Mouse (Mus musculus): Measurements from ENCODE around the gene Ly6g6f. TPM values are rescaled to one million over a fixed set of nuclear protein-coding genes. Genes with fewer than 3 reads are reported as not detected.
A peak's percentile ranks its signal among the peaks of the same experiment; 100 is the strongest.

Ly6g6f gene
- total and polyA plus RNA-seq, 3 experiments, result 0.88 to 3.0 TPM; not detected in 1

GRCm38 (mm10) chr17:35048149-35048931, 37.1 kb downstream of the Ly6g6f start:
- peak; percentile 90 for DNase-seq (ENCODE audit: low read depth, low spot score)
- Histone ChIP-seq H3K4me3 (ENCODE audit: control insufficient read depth in 1 of 2, insufficient read depth in 1 of 2, low read depth in 2 of 2, low read length in 2 of 2) (peak overlapping the region; percentile 50 to 52), H3K4me1 (ENCODE audit: control insufficient read depth in 1 of 2, insufficient read depth in 2 of 2, low read length in 2 of 2) (peaks cover 7 to 51% of the 10 kb centered on the region in 2 experiments)
- TF ChIP-seq ZC3H11A (IDR thresholded peaks at IDR 0.05; ENCODE audit: low read depth, low read length), result no peak
- no peak for TF ChIP-seq MAX (IDR thresholded peaks at IDR 0.05; ENCODE audit: low read length)
- TF ChIP-seq TAL1 (IDR thresholded peaks at IDR 0.05; ENCODE audit: low read length), result no peak; the same call in 1 of the 2 replicates
- no peak for TF ChIP-seq E2F4 (IDR thresholded peaks at IDR 0.05; ENCODE audit: borderline replicate concordance, low read depth, low read length)
- peak; percentile 66 to 86; a peak in 3 of 4 replicates for TF ChIP-seq EP300 (IDR thresholded peaks at IDR 0.05; ENCODE audit: low read depth in 1 of 2, low read length in 2 of 2)
- TF ChIP-seq BHLHE40 (IDR thresholded peaks at IDR 0.05; ENCODE audit: borderline replicate concordance, low read depth, low read length), result no peak; the same call in 1 of the 2 replicates
- TF ChIP-seq CTCF (IDR thresholded peaks at IDR 0.05 in 2 of 3, conservative IDR thresholded peaks at IDR 0.05 in 1 of 3; ENCODE audit: control insufficient read depth in 1 of 3, insufficient read depth in 1 of 3, low read depth in 2 of 3, low read length in 3 of 3, poor library complexity in 1 of 3, severe bottlenecking in 1 of 3), result no peak
- TF ChIP-seq UBTF (IDR thresholded peaks at IDR 0.05; ENCODE audit: borderline replicate concordance, insufficient read depth, low read depth, low read length), result no peak
- TF ChIP-seq USF1 (IDR thresholded peaks at IDR 0.05; ENCODE audit: low read depth, low read length), result no peak
- peak; percentile 55; the same call in 1 of the 2 replicates for TF ChIP-seq MYC (IDR thresholded peaks at IDR 0.05; ENCODE audit: low read depth, low read length)
- peak; percentile 39; the same call in 1 of the 2 replicates for TF ChIP-seq ZNF384 (IDR thresholded peaks at IDR 0.05; ENCODE audit: low read depth, low read length)
- TF ChIP-seq SIN3A (IDR thresholded peaks at IDR 0.05; ENCODE audit: low read length), result peak; percentile 70
- 0 out of 2 replicates have a peak, but pooled peaks have one; percentile 37 for TF ChIP-seq MAFK (IDR thresholded peaks at IDR 0.05; ENCODE audit: borderline replicate concordance, low read depth, low read length)
- TF ChIP-seq POLR2AphosphoS2 (IDR thresholded peaks at IDR 0.05; ENCODE audit: low read length), result no peak
- 0 out of 2 replicates have a peak, but pooled peaks have one; percentile 45 for TF ChIP-seq ELF1 (IDR thresholded peaks at IDR 0.05; ENCODE audit: low read depth, low read length)
- TF ChIP-seq TCF12 (IDR thresholded peaks at IDR 0.05; ENCODE audit: low read depth, low read length), result peak; percentile 80
- peak; percentile 74 for TF ChIP-seq NELFE (IDR thresholded peaks at IDR 0.05; ENCODE audit: low read depth, low read length)
- no peak for TF ChIP-seq NRF1 (IDR thresholded peaks at IDR 0.05; ENCODE audit: insufficient read depth, low read depth, low read length, poor library complexity, severe bottlenecking)
- peak; percentile 82 for TF ChIP-seq TBP (IDR thresholded peaks at IDR 0.05; ENCODE audit: low read depth, low read length)
- TF ChIP-seq RCOR1 (IDR thresholded peaks at IDR 0.05; ENCODE audit: low read depth, low read length), result peak; percentile 57
- no peak; the same call in 1 of the 2 replicates for TF ChIP-seq ZKSCAN1 (IDR thresholded peaks at IDR 0.05; ENCODE audit: low read depth, low read length)
- peak; percentile 95 for TF ChIP-seq MAZ (IDR thresholded peaks at IDR 0.05; ENCODE audit: low read depth, low read length)
- no peak for TF ChIP-seq GABPA (IDR thresholded peaks at IDR 0.05; ENCODE audit: low read depth, low read length)
- TF ChIP-seq POLR2AphosphoS5 (IDR thresholded peaks at IDR 0.05; ENCODE audit: borderline replicate concordance, low read depth, low read length), result no peak
- TF ChIP-seq CHD1 (IDR thresholded peaks at IDR 0.05; ENCODE audit: low read depth, low read length), result peak; percentile 96; the same call in 1 of the 2 replicates
- TF ChIP-seq RAD21 (IDR thresholded peaks at IDR 0.05; ENCODE audit: low read depth, low read length), result no peak
- TF ChIP-seq MYB (IDR thresholded peaks at IDR 0.05; ENCODE audit: low read depth, low read length), result peak; percentile 58; the same call in 1 of the 2 replicates
- no peak; the same call in 1 of the 2 replicates for TF ChIP-seq JUND (IDR thresholded peaks at IDR 0.05; ENCODE audit: low read depth, low read length)
- peak in 1 of 2 experiments; percentile 72; a peak in 2 of 4 replicates for TF ChIP-seq POLR2A (IDR thresholded peaks at IDR 0.05; ENCODE audit: control insufficient read depth in 1 of 2, insufficient read depth in 1 of 2, low read depth in 1 of 2, low read length in 2 of 2, poor library complexity in 1 of 2)
- peak; percentile 46 for TF ChIP-seq MXI1 (IDR thresholded peaks at IDR 0.05; ENCODE audit: low read depth, low read length)
- TF ChIP-seq GATA1 (IDR thresholded peaks at IDR 0.05; ENCODE audit: low read depth, low read length), result peak; percentile 36; the same call in 1 of the 2 replicates
- TF ChIP-seq HCFC1 (IDR thresholded peaks at IDR 0.05; ENCODE audit: low read depth, low read length), result 0 out of 2 replicates have a peak, but pooled peaks have one; percentile 44
- TF ChIP-seq MEF2A (IDR thresholded peaks at IDR 0.05; ENCODE audit: extremely low read depth, insufficient replicate concordance, low read depth, low read length, poor library complexity, severe bottlenecking), result no peak
- peak; percentile 89 for TF ChIP-seq ZMIZ1 (IDR thresholded peaks at IDR 0.05; ENCODE audit: low read depth, low read length)
- no peak for TF ChIP-seq KAT2A (conservative IDR thresholded peaks at IDR 0.05; ENCODE audit: low read depth, low read length)

More at GRCm38 (mm10) chr17:35048149-35048931, 37.1 kb downstream of the Ly6g6f start:
- Histone ChIP-seq H3K9me3 (replicated peaks; ENCODE audit: insufficient read depth, low read length) (no peaks in the 10 kb centered on the region), H3K36me3 (ENCODE audit: control insufficient read depth in 1 of 2, insufficient read depth in 2 of 2, low read length in 2 of 2) (peaks cover 2 to 39% of the 10 kb centered on the region in 2 experiments), H3K9ac (ENCODE audit: control insufficient read depth, low read depth, low read length, poor library complexity, severe bottlenecking) (peak overlapping the region; percentile 66), H3K27ac (ENCODE audit: control insufficient read depth, low read depth, low read length) (peak overlapping the region; percentile 98), H3K27me3 (ENCODE audit: control insufficient read depth in 1 of 2, insufficient read depth in 2 of 2, low read length in 2 of 2) (no peaks in the 10 kb centered on the region), H3K79me2 (ENCODE audit: control insufficient read depth, insufficient read depth, low read length, poor library complexity) (peaks cover 31% of the 10 kb centered on the region)
